Mouse (Mus musculus): ENCODE data around the gene Nol4l.

GRCm38 (mm10) chr2:153481108-153481860 is 48.5 kb downstream of the Nol4l start:
- no peak for TF ChIP-seq FLI1 (IDR thresholded peaks at IDR 0.05; ENCODE audit: low read length)
- TF ChIP-seq GATA1 (IDR thresholded peaks at IDR 0.05; ENCODE audit: borderline replicate concordance, low read length): no peak

All from megakaryocyte, embryonic 14.5 days (primary cell).